Comparison of ENCODE assay signal across 21 mouse cellular contexts in the genomic region with DNA sequence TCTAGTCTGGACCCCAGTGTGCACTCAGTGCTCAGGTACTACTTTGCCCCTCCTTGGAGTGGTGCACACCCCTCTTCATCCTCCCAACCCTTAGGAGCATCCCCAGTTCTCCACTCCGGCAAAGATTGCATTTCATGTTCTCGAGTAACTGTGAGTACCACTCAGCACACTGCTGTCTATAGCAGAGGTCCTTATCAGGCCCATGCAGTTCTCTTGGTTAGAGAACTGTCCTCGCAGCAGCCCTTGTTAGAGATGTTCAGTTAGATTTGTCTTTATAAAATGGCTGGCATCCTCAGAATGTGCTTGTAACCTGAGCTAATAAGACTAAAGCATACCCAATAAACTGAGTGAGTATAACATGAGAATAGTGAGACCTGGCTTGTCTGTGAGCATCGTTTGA. TPM values are rescaled to one million over a fixed set of nuclear protein-coding genes. Genes with fewer than 3 reads are reported as not detected.
DNase-seq lines count a peak whose midpoint lies in the region; ATAC-seq and TF ChIP-seq lines count a peak whose summit lies in the region.
"Had no signal": no experiment of that assay in that cellular context is flagged by ENCODE, and none has a peak within 500 bp of the region (broad histone marks: within the 10 kb centered on the region; RNA-seq: fewer than 3 reads in every experiment).

No protein-coding gene starts in this region.

- no peak overlapping the region for H3K9ac ChIP-seq in forebrain, embryonic 12.5 days
- no peak overlapping the region for H3K9ac ChIP-seq in forebrain, embryonic 16.5 days (replicated peaks; ENCODE audit: low read depth, low read length)
- no peak overlapping the region for H3K9ac ChIP-seq in MEL (ENCODE audit: control insufficient read depth, low read depth, low read length, poor library complexity, severe bottlenecking)
- H3K9ac ChIP-seq in liver, embryonic 16.5 days (ENCODE audit: low read depth, low read length), result no peak overlapping the region
- no peak overlapping the region for H3K9ac ChIP-seq in intestine, postnatal 0 days (ENCODE audit: low read depth, low read length)
- H3K9ac ChIP-seq: embryonic facial prominence, embryonic 15.5 days; forebrain, postnatal 0 days; heart, embryonic 13.5 days; hindbrain, embryonic 12.5 days had no signal

- no peak overlapping the region for H3K4me2 ChIP-seq in forebrain, embryonic 12.5 days
- H3K4me2 ChIP-seq in forebrain, embryonic 16.5 days (ENCODE audit: low read length), result no peak overlapping the region
- no peak overlapping the region for H3K4me2 ChIP-seq in liver, embryonic 16.5 days (ENCODE audit: low read depth, low read length)
- no peak overlapping the region for H3K4me2 ChIP-seq in intestine, postnatal 0 days (replicated peaks; ENCODE audit: low read depth)
- H3K4me2 ChIP-seq: embryonic facial prominence, embryonic 15.5 days; heart, embryonic 13.5 days; hindbrain, embryonic 12.5 days had no signal

- DNase-seq in MEL (ENCODE audit: low read depth, low spot score), result peak; percentile 47
- DNase-seq in thymus, postnatal 4 days, result no peak
- DNase-seq in natural killer cell, adult 2 months (ENCODE audit: low spot score in 2 of 2), result no peak
- DNase-seq: adrenal gland, adult 8-10 months; adrenal gland, postnatal 36 days; cerebellum, adult 8-10 months; embryo, embryonic 11 days; forebrain, postnatal 0 days; gastrocnemius, postnatal 14 days; heart, postnatal 36 days had no signal

- peak in 1 of 2 experiments; percentile 61; a peak in 2 of 4 replicates for TF ChIP-seq EP300 in MEL (IDR thresholded peaks at IDR 0.05; ENCODE audit: low read depth in 1 of 2, low read length in 2 of 2)

- 92% methylated on average over 4 of the region's 4 CpGs for WGBS in forebrain, embryonic 12.5 days
- 94% methylated on average over 4 of the region's 4 CpGs for WGBS in forebrain, embryonic 16.5 days
- 34% methylated on average over 4 of the region's 4 CpGs for WGBS in liver, embryonic 16.5 days (ENCODE audit: insufficient replicate concordance)
- WGBS in intestine, postnatal 0 days, result 86% methylated on average over 4 of the region's 4 CpGs

- peaks cover 12% of the 10 kb centered on the region for H3K79me2 ChIP-seq in MEL (ENCODE audit: control insufficient read depth, insufficient read depth, low read length, poor library complexity)

- TF ChIP-seq CTCF in MEL (IDR thresholded peaks at IDR 0.05 in 2 of 3, conservative IDR thresholded peaks at IDR 0.05 in 1 of 3; ENCODE audit: control insufficient read depth in 1 of 3, insufficient read depth in 1 of 3, low read depth in 2 of 3, low read length in 3 of 3, poor library complexity in 1 of 3, severe bottlenecking in 1 of 3), result no peak
- no peak for TF ChIP-seq CTCF in intestine, postnatal 0 days (IDR thresholded peaks at IDR 0.05; ENCODE audit: low read depth)

- H3K4me1 ChIP-seq in forebrain, embryonic 12.5 days, result peaks cover 25% of the 10 kb centered on the region
- peaks cover 3% of the 10 kb centered on the region; the same call in 1 of the 2 replicates for H3K4me1 ChIP-seq in forebrain, embryonic 16.5 days (replicated peaks; ENCODE audit: control insufficient read depth, insufficient read depth, low read length)
- peaks cover under 1 to 2% of the 10 kb centered on the region in 2 experiments; a peak in 2 of 4 replicates for H3K4me1 ChIP-seq in MEL (ENCODE audit: control insufficient read depth in 1 of 2, insufficient read depth in 2 of 2, low read length in 2 of 2)
- peaks cover under 1% of the 10 kb centered on the region for H3K4me1 ChIP-seq in liver, embryonic 16.5 days (ENCODE audit: control insufficient read depth, low read depth, low read length)
- H3K4me1 ChIP-seq in intestine, postnatal 0 days (replicated peaks; ENCODE audit: control insufficient read depth, insufficient read depth, low read length), result no peaks in the 10 kb centered on the region

- no peak for TF ChIP-seq RAD21 in MEL (IDR thresholded peaks at IDR 0.05; ENCODE audit: low read depth, low read length)

- 0 out of 2 replicates have a peak overlapping the region, but pooled peaks have one; percentile 36 for H3K27ac ChIP-seq in forebrain, embryonic 12.5 days
- H3K27ac ChIP-seq in forebrain, embryonic 16.5 days (ENCODE audit: low read length), result no peak overlapping the region
- no peak overlapping the region for H3K27ac ChIP-seq in MEL (ENCODE audit: control insufficient read depth, low read depth, low read length)
- no peak overlapping the region for H3K27ac ChIP-seq in liver, embryonic 16.5 days (ENCODE audit: low read length)
- no peak overlapping the region for H3K27ac ChIP-seq in intestine, postnatal 0 days (ENCODE audit: low read depth, low read length)
- H3K27ac ChIP-seq: embryonic facial prominence, embryonic 15.5 days; heart, embryonic 13.5 days; hindbrain, embryonic 12.5 days; hindbrain, postnatal 0 days had no signal

- no peak for TF ChIP-seq POLR2A in MEL (IDR thresholded peaks at IDR 0.05; ENCODE audit: control insufficient read depth in 1 of 2, insufficient read depth in 1 of 2, low read depth in 1 of 2, low read length in 2 of 2, poor library complexity in 1 of 2)

- no peaks in the 10 kb centered on the region for H3K9me3 ChIP-seq in forebrain, embryonic 12.5 days
- H3K9me3 ChIP-seq in forebrain, embryonic 16.5 days (ENCODE audit: control insufficient read depth, low read length), result no peaks in the 10 kb centered on the region
- no peaks in the 10 kb centered on the region for H3K9me3 ChIP-seq in MEL (replicated peaks; ENCODE audit: insufficient read depth, low read length)
- H3K9me3 ChIP-seq in liver, embryonic 16.5 days (replicated peaks; ENCODE audit: control insufficient read depth, low read length), result no peaks in the 10 kb centered on the region
- H3K9me3 ChIP-seq in intestine, postnatal 0 days (ENCODE audit: control insufficient read depth), result no peaks in the 10 kb centered on the region
- H3K9me3 ChIP-seq: embryonic facial prominence, embryonic 15.5 days; heart, embryonic 13.5 days; hindbrain, embryonic 12.5 days had no signal

- H3K27me3 ChIP-seq in forebrain, embryonic 12.5 days, result no peaks in the 10 kb centered on the region
- no peaks in the 10 kb centered on the region for H3K27me3 ChIP-seq in forebrain, embryonic 16.5 days (replicated peaks; ENCODE audit: control insufficient read depth, insufficient read depth, low read length)
- H3K27me3 ChIP-seq in MEL (ENCODE audit: control insufficient read depth in 1 of 2, insufficient read depth in 2 of 2, low read length in 2 of 2), result no peaks in the 10 kb centered on the region
- H3K27me3 ChIP-seq in liver, embryonic 16.5 days (ENCODE audit: control insufficient read depth, insufficient read depth, low read depth, low read length), result no peaks in the 10 kb centered on the region
- no peaks in the 10 kb centered on the region for H3K27me3 ChIP-seq in intestine, postnatal 0 days (replicated peaks; ENCODE audit: control insufficient read depth, insufficient read depth, low read length)
- H3K27me3 ChIP-seq: CH12.LX; embryonic facial prominence, embryonic 15.5 days; heart, embryonic 13.5 days; hindbrain, embryonic 12.5 days had no signal

- no peak overlapping the region for H3K4me3 ChIP-seq in forebrain, embryonic 12.5 days (replicated peaks)
- no peak overlapping the region for H3K4me3 ChIP-seq in forebrain, embryonic 16.5 days (replicated peaks; ENCODE audit: low read length)
- no peak overlapping the region for H3K4me3 ChIP-seq in MEL (ENCODE audit: control insufficient read depth in 1 of 2, insufficient read depth in 1 of 2, low read depth in 2 of 2, low read length in 2 of 2)
- H3K4me3 ChIP-seq in liver, embryonic 16.5 days (ENCODE audit: low read depth, low read length), result no peak overlapping the region
- H3K4me3 ChIP-seq in intestine, postnatal 0 days (ENCODE audit: low read depth, low read length), result no peak overlapping the region
- H3K4me3 ChIP-seq: embryonic facial prominence, embryonic 15.5 days; erythroblast, embryonic 14.5 days; heart, embryonic 13.5 days; hindbrain, embryonic 12.5 days had no signal

- H3K36me3 ChIP-seq in forebrain, embryonic 12.5 days (replicated peaks), result peaks cover 51% of the 10 kb centered on the region
- peaks cover 19% of the 10 kb centered on the region for H3K36me3 ChIP-seq in forebrain, embryonic 16.5 days (ENCODE audit: control insufficient read depth, insufficient read depth)
- peaks cover 10 to 25% of the 10 kb centered on the region in 2 experiments for H3K36me3 ChIP-seq in MEL (ENCODE audit: control insufficient read depth in 1 of 2, insufficient read depth in 2 of 2, low read length in 2 of 2)
- H3K36me3 ChIP-seq in liver, embryonic 16.5 days (ENCODE audit: control insufficient read depth, insufficient read depth), result peaks cover 16% of the 10 kb centered on the region
- H3K36me3 ChIP-seq in intestine, postnatal 0 days (ENCODE audit: control insufficient read depth, insufficient read depth), result peaks cover 40% of the 10 kb centered on the region

- ATAC-seq in forebrain, embryonic 12.5 days (ENCODE audit: low FRiP score), result no peak
- no peak for ATAC-seq in forebrain, embryonic 16.5 days
- 0 out of 2 replicates have a peak, but pooled peaks have one; percentile 25 for ATAC-seq in erythroid progenitor cell, adult 5-6 weeks (replicated peaks; ENCODE audit: low FRiP score, poor library complexity, severe bottlenecking)
- 0 out of 2 replicates have a peak, but pooled peaks have one; percentile 11 for ATAC-seq in liver, embryonic 16.5 days (ENCODE audit: low read depth)
- no peak for ATAC-seq in intestine, postnatal 0 days
- ATAC-seq: forebrain, postnatal 0 days; hindbrain, postnatal 0 days had no signal

RNA-seq across cellular contexts. Expression of a gene that starts 6.4 kb away (rescaled TPM):
- 75.0 and 77.4 TPM in 2 replicates for polyA plus RNA-seq in forebrain, embryonic 12.5 days (2016; fragmentation: Nextera tagmentation; extraction: Ambion mirVana)
- 28.0 and 28.6 TPM in 2 replicates for polyA plus RNA-seq in forebrain, embryonic 16.5 days (2015; fragmentation: Nextera tagmentation; extraction: Ambion mirVana)
- total RNA-seq in MEL (2012; rRNA removed), result 28.5 and 35.4 TPM in 2 replicates
- 10 to 100 TPM in 1 of 2 experiments, not detected in 1; 67.0 TPM for polyA plus RNA-seq in MEL (2012; ENCODE audit: insufficient read depth in 1 of 2, insufficient read length in 2 of 2, low read depth in 1 of 2, low replicate concordance in 2 of 2, missing spikeins in 1 of 2)
- total RNA-seq in erythroid progenitor cell, adult 5-6 weeks (2015; ENCODE audit: low replicate concordance), result 29.6 and 47.8 TPM in 2 replicates
- 19.9 and 33.5 TPM in 2 replicates for total RNA-seq in erythroid progenitor cell, adult 5-6 weeks (2017; ENCODE audit: low replicate concordance)
- polyA plus RNA-seq in liver, embryonic 16.5 days (2015; fragmentation: Nextera tagmentation; extraction: Ambion mirVana), result 12.3 and 13.8 TPM in 2 replicates
- 11.7 and 12.1 TPM in 2 replicates for polyA plus RNA-seq in intestine, postnatal 0 days (2015; fragmentation: Nextera tagmentation; extraction: Ambion mirVana)

RNA-seq across cellular contexts. Expression of a gene that starts 16.5 kb away (rescaled TPM):
- polyA plus RNA-seq in forebrain, embryonic 12.5 days (2016; fragmentation: Nextera tagmentation; extraction: Ambion mirVana), result 2.4 and 2.5 TPM in 2 replicates
- 0.56 and 0.72 TPM in 2 replicates for polyA plus RNA-seq in forebrain, embryonic 16.5 days (2015; fragmentation: Nextera tagmentation; extraction: Ambion mirVana)
- not detected in 2 replicates for total RNA-seq in MEL (2012; rRNA removed)
- not detected for polyA plus RNA-seq in MEL (2012; ENCODE audit: insufficient read depth in 1 of 2, insufficient read length in 2 of 2, low read depth in 1 of 2, low replicate concordance in 2 of 2, missing spikeins in 1 of 2)
- not detected in 2 replicates for total RNA-seq in erythroid progenitor cell, adult 5-6 weeks (2015; ENCODE audit: low replicate concordance)
- total RNA-seq in erythroid progenitor cell, adult 5-6 weeks (2017; ENCODE audit: low replicate concordance), result not detected in 2 replicates
- 0.56 and 0.92 TPM in 2 replicates for polyA plus RNA-seq in liver, embryonic 16.5 days (2015; fragmentation: Nextera tagmentation; extraction: Ambion mirVana)
- polyA plus RNA-seq in intestine, postnatal 0 days (2015; fragmentation: Nextera tagmentation; extraction: Ambion mirVana), result 2.5 and 3.4 TPM in 2 replicates
- total RNA-seq: CH12.LX had no signal
- polyA plus RNA-seq: erythroblast, embryonic 14.5 days had no signal

Comparison
In these comparisons a context has a peak if more than half of its experiments do, and no peak if none do; other contexts are left out.
1. ATAC-seq: peak in erythroid progenitor cell, adult 5-6 weeks (single experiment) and liver, embryonic 16.5 days (single experiment); none in forebrain, embryonic 12.5 days (single experiment), forebrain, embryonic 16.5 days (single experiment) and intestine, postnatal 0 days (single experiment).